Mouse (Mus musculus): Measurements from ENCODE around the gene Adarb1. TPM values are rescaled to one million over a fixed set of nuclear protein-coding genes. Genes with fewer than 3 reads are reported as not detected.

Gene Adarb1
- total RNA-seq, 1 experiment = 6.3 TPM

- Histone ChIP-seq H3K27ac (ENCODE audit: insufficient read depth, low read depth, low read length, poor library complexity, severe bottlenecking) (no peak overlapping the region), H3K4me1 (ENCODE audit: control insufficient read depth in 2 of 2, insufficient read depth in 2 of 2, low read length in 2 of 2, poor library complexity in 1 of 2) (no peaks in the 10 kb centered on the region; a peak in 1 of 4 replicates), H3K9me3 (ENCODE audit: control insufficient read depth, insufficient read depth, low read depth, low read length) (no peaks in the 10 kb centered on the region), H3K9ac (ENCODE audit: insufficient read depth, low read depth, low read length, poor library complexity, severe bottlenecking) (no peak overlapping the region), H3K36me3 (ENCODE audit: control insufficient read depth, insufficient read depth, low read length, poor library complexity, severe bottlenecking) (no peaks in the 10 kb centered on the region), H3K4me3 (ENCODE audit: insufficient read depth in 1 of 2, low read depth in 1 of 2, low read length in 2 of 2, poor library complexity in 1 of 2, severe bottlenecking in 1 of 2) (no peak overlapping the region)
- no peak for DNase-seq (ENCODE audit: low read depth, low spot score)
- in situ Hi-C loops (cut with MboI; ENCODE audit: low sequenced_read_pairs in 2 of 2, unreplicated experiment in 2 of 2) = no loop called here
- TF ChIP-seq CHD2 (IDR thresholded peaks at IDR 0.05; ENCODE audit: low read depth, low read length) = no peak
- no peak for TF ChIP-seq ZNF384 (IDR thresholded peaks at IDR 0.05; ENCODE audit: low read depth, low read length)
- no peak for TF ChIP-seq ZC3H11A (IDR thresholded peaks at IDR 0.05; ENCODE audit: borderline replicate concordance, low read depth, low read length)
- no peak for TF ChIP-seq MAFK (IDR thresholded peaks at IDR 0.05; ENCODE audit: insufficient read depth, low read depth, low read length)
- TF ChIP-seq HCFC1 (IDR thresholded peaks at IDR 0.05; ENCODE audit: borderline replicate concordance, insufficient read depth, low read length) = no peak
Observed at GRCm38 (mm10) chr10:77429921-77430320, 11.9 kb upstream of the Adarb1 start.

DNA sequence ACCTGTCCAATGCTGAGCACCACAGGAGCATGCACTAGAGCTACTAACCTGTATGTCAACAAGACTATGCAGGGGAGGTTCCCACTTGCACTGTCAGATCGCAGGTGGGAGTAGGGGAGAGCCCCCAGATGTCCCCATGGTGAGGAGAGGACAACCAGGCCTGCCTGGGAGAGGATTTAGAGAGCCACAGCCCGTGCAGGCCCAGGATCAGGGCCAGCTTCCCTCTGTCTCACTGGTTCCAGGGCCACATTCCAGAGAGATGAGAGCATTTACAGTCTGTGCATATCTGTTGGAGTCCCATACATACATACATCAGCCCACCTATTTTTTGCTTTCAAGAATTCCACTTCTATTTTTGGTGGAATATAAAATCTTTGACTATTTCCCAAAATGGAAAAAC, 9.5 kb upstream of the Adarb1 start:
- in situ Hi-C loops (cut with MboI; ENCODE audit: low sequenced_read_pairs in 2 of 2, unreplicated experiment in 2 of 2) = no loop called here
- TF ChIP-seq HCFC1 (IDR thresholded peaks at IDR 0.05; ENCODE audit: borderline replicate concordance, insufficient read depth, low read length) (no peak), ZNF384 (IDR thresholded peaks at IDR 0.05; ENCODE audit: low read depth, low read length) (no peak), CHD2 (IDR thresholded peaks at IDR 0.05; ENCODE audit: low read depth, low read length) (no peak), ZC3H11A (IDR thresholded peaks at IDR 0.05; ENCODE audit: borderline replicate concordance, low read depth, low read length) (no peak), MAFK (IDR thresholded peaks at IDR 0.05; ENCODE audit: insufficient read depth, low read depth, low read length) (no peak)
- Histone ChIP-seq H3K36me3 (ENCODE audit: control insufficient read depth, insufficient read depth, low read length, poor library complexity, severe bottlenecking) (no peaks in the 10 kb centered on the region), H3K4me1 (ENCODE audit: control insufficient read depth in 2 of 2, insufficient read depth in 2 of 2, low read length in 2 of 2, poor library complexity in 1 of 2) (no peaks in the 10 kb centered on the region), H3K27ac (ENCODE audit: insufficient read depth, low read depth, low read length, poor library complexity, severe bottlenecking) (no peak overlapping the region), H3K4me3 (ENCODE audit: insufficient read depth in 1 of 2, low read depth in 1 of 2, low read length in 2 of 2, poor library complexity in 1 of 2, severe bottlenecking in 1 of 2) (no peak overlapping the region), H3K9me3 (ENCODE audit: control insufficient read depth, insufficient read depth, low read depth, low read length) (no peaks in the 10 kb centered on the region), H3K9ac (ENCODE audit: insufficient read depth, low read depth, low read length, poor library complexity, severe bottlenecking) (no peak overlapping the region)
- no peak for DNase-seq (ENCODE audit: low read depth, low spot score)

DNA sequence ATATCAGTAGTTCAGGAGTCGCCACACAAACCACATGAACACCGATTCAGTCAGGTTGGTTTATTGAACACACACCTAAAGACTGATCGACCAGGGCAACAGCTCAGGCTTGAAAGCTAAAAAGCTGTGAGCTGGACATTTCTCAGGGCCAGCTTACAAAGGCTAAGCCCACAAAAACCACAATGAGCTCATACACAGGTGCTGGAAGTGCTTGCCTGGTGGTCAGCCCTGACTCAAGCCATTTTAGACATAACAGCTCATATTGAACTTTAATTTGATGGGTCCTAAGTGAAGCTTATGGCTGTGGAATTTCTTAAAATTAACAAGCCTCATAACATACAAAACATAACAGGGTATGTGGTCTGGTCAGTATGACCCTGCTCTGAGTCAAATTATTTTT, 2.1 kb upstream of the Adarb1 start:
- TF ChIP-seq MAFK (IDR thresholded peaks at IDR 0.05; ENCODE audit: insufficient read depth, low read depth, low read length) = no peak
- TF ChIP-seq CHD2 (IDR thresholded peaks at IDR 0.05; ENCODE audit: low read depth, low read length) = no peak
- TF ChIP-seq ZC3H11A (IDR thresholded peaks at IDR 0.05; ENCODE audit: borderline replicate concordance, low read depth, low read length) = no peak
- TF ChIP-seq HCFC1 (IDR thresholded peaks at IDR 0.05; ENCODE audit: borderline replicate concordance, insufficient read depth, low read length) = no peak
- TF ChIP-seq ZNF384 (IDR thresholded peaks at IDR 0.05; ENCODE audit: low read depth, low read length) = no peak
- H3K4me1 ChIP-seq (ENCODE audit: control insufficient read depth in 2 of 2, insufficient read depth in 2 of 2, low read length in 2 of 2, poor library complexity in 1 of 2) = no peaks in the 10 kb centered on the region
- H3K9me3 ChIP-seq (ENCODE audit: control insufficient read depth, insufficient read depth, low read depth, low read length) = no peaks in the 10 kb centered on the region
- peaks cover 2% of the 10 kb centered on the region; the same call in 1 of the 2 replicates for H3K36me3 ChIP-seq (ENCODE audit: control insufficient read depth, insufficient read depth, low read length, poor library complexity, severe bottlenecking)
- H3K4me3 ChIP-seq (ENCODE audit: insufficient read depth in 1 of 2, low read depth in 1 of 2, low read length in 2 of 2, poor library complexity in 1 of 2, severe bottlenecking in 1 of 2) = no peak overlapping the region
- H3K27ac ChIP-seq (ENCODE audit: insufficient read depth, low read depth, low read length, poor library complexity, severe bottlenecking) = no peak overlapping the region
- in situ Hi-C loops (cut with MboI; ENCODE audit: low sequenced_read_pairs in 2 of 2, unreplicated experiment in 2 of 2) = no loop called here
- no peak overlapping the region for H3K9ac ChIP-seq (ENCODE audit: insufficient read depth, low read depth, low read length, poor library complexity, severe bottlenecking)
- no peak for DNase-seq (ENCODE audit: low read depth, low spot score)

GRCm38 (mm10) chr10:77417240-77418102, 599 bp downstream of the Adarb1 start:
- TF ChIP-seq ZNF384 (IDR thresholded peaks at IDR 0.05; ENCODE audit: low read depth, low read length) (no peak), HCFC1 (IDR thresholded peaks at IDR 0.05; ENCODE audit: borderline replicate concordance, insufficient read depth, low read length) (no peak), ZC3H11A (IDR thresholded peaks at IDR 0.05; ENCODE audit: borderline replicate concordance, low read depth, low read length) (no peak), MAFK (IDR thresholded peaks at IDR 0.05; ENCODE audit: insufficient read depth, low read depth, low read length) (no peak), CHD2 (IDR thresholded peaks at IDR 0.05; ENCODE audit: low read depth, low read length) (no peak)
- peaks cover 2% of the 10 kb centered on the region; the same call in 1 of the 2 replicates for H3K36me3 ChIP-seq (ENCODE audit: control insufficient read depth, insufficient read depth, low read length, poor library complexity, severe bottlenecking)
- H3K27ac ChIP-seq (ENCODE audit: insufficient read depth, low read depth, low read length, poor library complexity, severe bottlenecking) = no peak overlapping the region
- H3K9ac ChIP-seq (ENCODE audit: insufficient read depth, low read depth, low read length, poor library complexity, severe bottlenecking) = peak overlapping the region; percentile 77
- H3K9me3 ChIP-seq (ENCODE audit: control insufficient read depth, insufficient read depth, low read depth, low read length) = no peaks in the 10 kb centered on the region
- in situ Hi-C loops (cut with MboI; ENCODE audit: low sequenced_read_pairs in 2 of 2, unreplicated experiment in 2 of 2) = no loop called here
- peak overlapping the region; percentile 75 to 88 for H3K4me3 ChIP-seq (ENCODE audit: insufficient read depth in 1 of 2, low read depth in 1 of 2, low read length in 2 of 2, poor library complexity in 1 of 2, severe bottlenecking in 1 of 2)
- no peaks in the 10 kb centered on the region for H3K4me1 ChIP-seq (ENCODE audit: control insufficient read depth in 2 of 2, insufficient read depth in 2 of 2, low read length in 2 of 2, poor library complexity in 1 of 2)
- no peak for DNase-seq (ENCODE audit: low read depth, low spot score)

Measured in ES-E14 (cell line).